Mouse (Mus musculus): ENCODE measurements around the gene Zpld1. TPM values are rescaled to one million over a fixed set of nuclear protein-coding genes. Genes with fewer than 3 reads are reported as not detected.

Zpld1 gene
- total and polyA plus RNA-seq, 3 experiments, result not detected

DNA sequence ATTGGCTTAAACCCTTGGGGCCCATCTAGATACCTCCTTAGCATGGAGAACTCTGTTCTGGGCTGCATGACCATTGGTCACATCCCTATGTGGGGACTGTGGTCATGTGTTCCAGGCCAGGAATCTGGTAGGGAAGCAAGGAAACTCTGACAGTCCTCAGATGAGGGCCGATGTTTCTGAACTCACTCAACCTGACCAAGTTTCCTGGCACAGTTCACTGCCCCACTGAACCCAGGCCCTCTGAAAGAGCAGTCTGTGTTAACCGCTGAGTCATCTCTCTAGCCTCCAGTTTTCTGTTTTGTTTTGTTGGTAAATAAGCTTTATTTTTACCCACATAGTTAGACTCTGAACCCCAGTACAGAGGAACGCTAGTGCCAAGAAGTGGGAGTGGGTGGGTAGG lies 20.3 kb downstream of the Zpld1 start:
- Histone ChIP-seq H3K4me1 (ENCODE audit: insufficient read depth, low read depth, low read length) (no peaks in the 10 kb centered on the region), H3K27me3 (ENCODE audit: insufficient read depth, low read length) (no peaks in the 10 kb centered on the region), H3K9me3 (replicated peaks) (0 out of 2 replicates have a peak, but pooled peaks cover 2% of the 10 kb centered on the region), H3K36me3 (replicated peaks) (no peaks in the 10 kb centered on the region), H3K4me3 (ENCODE audit: low read depth, low read length) (no peak overlapping the region)
- DNase-seq (ENCODE audit: low spot score) (no peak), ATAC-seq (ENCODE audit: extremely low read depth, insufficient number of reproducible peaks, low FRiP score, poor library complexity, severe bottlenecking) (no peak)
- TF ChIP-seq POLR2AphosphoS5 (IDR thresholded peaks at IDR 0.05; ENCODE audit: insufficient replicate concordance, low read depth, low read length) (no peak), GATA2 (IDR thresholded peaks at IDR 0.05; ENCODE audit: borderline replicate concordance, low read depth, low read length) (no peak), TAL1 (conservative IDR thresholded peaks at IDR 0.05; ENCODE audit: low read depth, low read length) (no peak), CTCF (IDR thresholded peaks at IDR 0.05; ENCODE audit: low read depth, low read length) (no peak), GATA1 (IDR thresholded peaks at IDR 0.05; ENCODE audit: borderline replicate concordance, low read length) (no peak)

DNA sequence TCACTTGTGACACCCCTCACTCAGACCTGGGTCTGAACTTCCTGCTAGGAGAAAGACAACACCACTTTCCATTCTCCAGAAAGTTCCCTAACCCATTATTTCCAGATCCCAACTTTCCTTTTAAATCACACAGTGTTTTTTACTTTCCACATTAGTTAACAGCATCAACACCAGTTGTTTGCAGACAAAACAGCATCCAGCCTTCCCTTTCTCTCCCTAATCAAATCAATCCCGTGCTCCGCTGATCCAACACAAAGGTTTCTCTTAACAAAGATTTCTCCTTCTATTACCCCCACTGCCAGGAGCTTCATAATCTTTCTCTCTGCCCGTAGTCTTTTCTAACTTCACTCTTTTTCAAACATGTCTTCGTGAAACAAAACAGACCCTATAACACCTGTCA lies 32.5 kb downstream of the Zpld1 start:
- no peaks in the 10 kb centered on the region for H3K36me3 ChIP-seq (replicated peaks)
- H3K9me3 ChIP-seq (replicated peaks), result no peaks in the 10 kb centered on the region
- no peak for DNase-seq (ENCODE audit: low spot score)
- H3K4me3 ChIP-seq (ENCODE audit: low read depth, low read length), result no peak overlapping the region
- no peaks in the 10 kb centered on the region for H3K4me1 ChIP-seq (ENCODE audit: insufficient read depth, low read depth, low read length)
- ATAC-seq (ENCODE audit: extremely low read depth, insufficient number of reproducible peaks, low FRiP score, poor library complexity, severe bottlenecking), result no peak
- TF ChIP-seq TAL1 (conservative IDR thresholded peaks at IDR 0.05; ENCODE audit: low read depth, low read length) (no peak), GATA2 (IDR thresholded peaks at IDR 0.05; ENCODE audit: borderline replicate concordance, low read depth, low read length) (no peak), CTCF (IDR thresholded peaks at IDR 0.05; ENCODE audit: low read depth, low read length) (no peak), GATA1 (IDR thresholded peaks at IDR 0.05; ENCODE audit: borderline replicate concordance, low read length) (no peak), POLR2AphosphoS5 (IDR thresholded peaks at IDR 0.05; ENCODE audit: insufficient replicate concordance, low read depth, low read length) (no peak)
- no peaks in the 10 kb centered on the region for H3K27me3 ChIP-seq (ENCODE audit: insufficient read depth, low read length)

DNA sequence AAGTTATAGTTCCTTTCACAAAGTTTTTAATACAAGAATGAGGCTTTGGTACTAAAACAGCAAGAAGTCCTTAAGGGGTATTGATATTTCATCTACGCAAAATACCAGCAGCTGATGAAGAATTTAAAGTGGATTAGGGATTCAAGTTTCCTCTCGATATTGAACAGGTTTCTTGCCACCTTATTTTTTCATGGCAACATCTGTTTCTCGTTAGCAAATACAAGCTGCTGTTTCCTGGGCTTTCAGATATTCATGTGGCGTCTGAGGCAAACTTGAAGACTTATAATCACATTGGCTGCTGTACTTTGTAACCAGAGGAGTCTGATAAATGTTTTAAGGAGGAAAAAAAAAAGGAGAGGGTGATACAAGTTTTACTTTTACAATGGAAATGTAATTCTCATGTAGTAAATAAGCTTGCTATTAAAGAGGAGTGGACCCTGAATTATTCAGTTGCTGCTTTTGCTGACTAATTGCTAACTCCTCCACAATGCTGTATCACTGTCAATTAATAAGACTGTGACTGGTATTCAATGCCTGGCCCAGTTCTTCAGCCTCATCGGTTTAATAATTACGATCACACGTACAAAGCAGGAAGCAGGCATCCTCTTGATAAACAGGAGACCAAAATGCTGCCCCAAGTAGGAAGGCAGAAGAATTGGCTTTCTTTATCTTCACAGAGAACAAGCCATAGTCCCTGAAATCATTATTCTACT lies 36.8 kb downstream of the Zpld1 start:
- no peaks in the 10 kb centered on the region for H3K9me3 ChIP-seq (replicated peaks)

DNA sequence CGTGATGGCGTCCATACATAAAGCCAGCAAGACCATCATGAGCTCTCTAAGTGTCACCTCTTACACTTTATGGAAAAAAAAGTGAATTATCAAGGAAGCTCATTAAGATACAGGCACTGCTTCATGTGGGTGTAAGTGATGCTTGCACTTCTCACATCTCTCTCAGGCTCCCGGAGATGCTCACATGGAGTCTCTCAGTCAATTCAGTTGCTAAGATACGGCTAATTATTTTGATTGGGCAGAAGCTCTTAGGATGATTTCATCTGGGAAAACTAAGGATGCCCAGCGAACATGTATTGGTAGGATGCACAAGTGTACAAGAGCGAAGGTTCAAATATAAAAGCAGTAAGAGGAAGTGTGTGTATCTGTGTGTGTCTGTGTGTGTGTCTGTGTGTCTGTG lies 38.1 kb downstream of the Zpld1 start:
- no peaks in the 10 kb centered on the region for H3K36me3 ChIP-seq (replicated peaks)
- ATAC-seq (ENCODE audit: extremely low read depth, insufficient number of reproducible peaks, low FRiP score, poor library complexity, severe bottlenecking), result no peak
- TF ChIP-seq TAL1 (conservative IDR thresholded peaks at IDR 0.05; ENCODE audit: low read depth, low read length) (no peak), CTCF (IDR thresholded peaks at IDR 0.05; ENCODE audit: low read depth, low read length) (no peak), GATA1 (IDR thresholded peaks at IDR 0.05; ENCODE audit: borderline replicate concordance, low read length) (no peak), POLR2AphosphoS5 (IDR thresholded peaks at IDR 0.05; ENCODE audit: insufficient replicate concordance, low read depth, low read length) (no peak), GATA2 (IDR thresholded peaks at IDR 0.05; ENCODE audit: borderline replicate concordance, low read depth, low read length) (no peak)

More for the DNA sequence above, 36.8 kb downstream of the Zpld1 start:
- no peak for DNase-seq (ENCODE audit: low spot score)
- no peaks in the 10 kb centered on the region for H3K27me3 ChIP-seq (ENCODE audit: insufficient read depth, low read length)
- TF ChIP-seq GATA2 (IDR thresholded peaks at IDR 0.05; ENCODE audit: borderline replicate concordance, low read depth, low read length) (no peak), POLR2AphosphoS5 (IDR thresholded peaks at IDR 0.05; ENCODE audit: insufficient replicate concordance, low read depth, low read length) (no peak), GATA1 (IDR thresholded peaks at IDR 0.05; ENCODE audit: borderline replicate concordance, low read length) (no peak), CTCF (IDR thresholded peaks at IDR 0.05; ENCODE audit: low read depth, low read length) (no peak), TAL1 (conservative IDR thresholded peaks at IDR 0.05; ENCODE audit: low read depth, low read length) (no peak)
- no peaks in the 10 kb centered on the region for H3K36me3 ChIP-seq (replicated peaks)
- H3K4me1 ChIP-seq (ENCODE audit: insufficient read depth, low read depth, low read length), result no peaks in the 10 kb centered on the region
- no peak overlapping the region for H3K4me3 ChIP-seq (ENCODE audit: low read depth, low read length)
- no peak for ATAC-seq (ENCODE audit: extremely low read depth, insufficient number of reproducible peaks, low FRiP score, poor library complexity, severe bottlenecking)

DNA sequence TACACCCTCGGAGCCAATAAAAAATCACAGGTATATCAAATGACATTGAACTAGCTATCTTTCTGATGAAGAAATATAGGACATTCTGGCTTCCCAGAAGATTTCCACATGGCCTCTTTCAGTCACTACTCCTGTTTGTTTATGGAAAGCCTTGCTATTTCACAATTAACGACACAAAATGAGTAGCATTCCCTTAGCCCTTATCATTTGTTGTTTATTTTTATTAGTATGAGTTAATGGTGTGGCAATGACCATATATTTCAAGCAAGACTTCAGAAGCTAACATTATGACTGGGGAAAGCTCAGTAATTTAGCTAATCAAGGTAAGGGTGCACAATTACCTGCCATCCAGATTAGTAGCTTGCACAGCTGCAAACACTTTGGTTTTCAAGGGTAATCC lies 56.8 kb downstream of the Zpld1 start:
- H3K4me1 ChIP-seq (ENCODE audit: insufficient read depth, low read depth, low read length), result no peaks in the 10 kb centered on the region
- TF ChIP-seq GATA1 (IDR thresholded peaks at IDR 0.05; ENCODE audit: borderline replicate concordance, low read length), result no peak
- TF ChIP-seq TAL1 (conservative IDR thresholded peaks at IDR 0.05; ENCODE audit: low read depth, low read length), result no peak
- TF ChIP-seq CTCF (IDR thresholded peaks at IDR 0.05; ENCODE audit: low read depth, low read length), result no peak
- H3K27me3 ChIP-seq (ENCODE audit: insufficient read depth, low read length), result no peaks in the 10 kb centered on the region
- H3K4me3 ChIP-seq (ENCODE audit: low read depth, low read length), result no peak overlapping the region
- no peaks in the 10 kb centered on the region for H3K9me3 ChIP-seq (replicated peaks)
- ATAC-seq (ENCODE audit: extremely low read depth, insufficient number of reproducible peaks, low FRiP score, poor library complexity, severe bottlenecking) (no peak), DNase-seq (ENCODE audit: low spot score) (no peak)
- no peaks in the 10 kb centered on the region for H3K36me3 ChIP-seq (replicated peaks)

More for the DNA sequence above, 38.1 kb downstream of the Zpld1 start:
- no peaks in the 10 kb centered on the region for H3K27me3 ChIP-seq (ENCODE audit: insufficient read depth, low read length)
- no peaks in the 10 kb centered on the region for H3K9me3 ChIP-seq (replicated peaks)
- H3K4me1 ChIP-seq (ENCODE audit: insufficient read depth, low read depth, low read length), result no peaks in the 10 kb centered on the region
- no peak overlapping the region for H3K4me3 ChIP-seq (ENCODE audit: low read depth, low read length)
- DNase-seq (ENCODE audit: low spot score), result no peak

DNA sequence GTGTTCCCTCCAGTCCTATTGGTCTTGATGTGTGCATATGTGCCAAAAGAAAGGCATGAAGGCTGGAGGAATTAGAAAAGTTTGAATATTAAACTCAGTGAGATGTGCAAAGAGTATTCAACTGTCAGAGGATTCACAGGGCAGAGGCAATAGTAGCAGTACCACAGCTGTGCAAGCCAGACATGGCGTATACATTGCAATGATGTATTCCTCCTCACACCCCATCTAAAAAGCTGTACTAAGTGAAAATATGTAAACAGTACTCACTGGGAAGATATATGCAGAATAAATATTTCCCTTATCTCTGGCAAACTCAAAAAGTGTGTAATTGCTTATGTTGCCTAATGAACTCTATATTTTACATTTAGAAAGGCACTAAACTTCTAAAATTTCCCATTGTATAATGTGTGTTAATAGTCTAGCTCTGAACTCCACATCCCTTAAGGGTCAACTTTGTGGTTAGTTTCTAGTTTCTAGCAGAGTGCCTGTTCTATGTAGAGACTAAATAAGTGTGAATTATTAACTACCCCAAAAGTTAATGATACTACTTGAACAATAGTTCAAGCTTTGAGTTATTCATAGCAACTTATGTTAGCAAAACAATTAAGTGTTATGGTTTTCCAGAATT lies 68.7 kb downstream of the Zpld1 start:
- H3K36me3 ChIP-seq (replicated peaks), result no peaks in the 10 kb centered on the region
- ATAC-seq (ENCODE audit: extremely low read depth, insufficient number of reproducible peaks, low FRiP score, poor library complexity, severe bottlenecking) (no peak), DNase-seq (ENCODE audit: low spot score) (no peak)
- no peaks in the 10 kb centered on the region for H3K4me1 ChIP-seq (ENCODE audit: insufficient read depth, low read depth, low read length)
- H3K27me3 ChIP-seq (ENCODE audit: insufficient read depth, low read length), result no peaks in the 10 kb centered on the region
- H3K9me3 ChIP-seq (replicated peaks), result no peaks in the 10 kb centered on the region
- H3K4me3 ChIP-seq (ENCODE audit: low read depth, low read length), result no peak overlapping the region
- TF ChIP-seq TAL1 (conservative IDR thresholded peaks at IDR 0.05; ENCODE audit: low read depth, low read length) (no peak), POLR2AphosphoS5 (IDR thresholded peaks at IDR 0.05; ENCODE audit: insufficient replicate concordance, low read depth, low read length) (no peak)

Measured in G1E (cell line).